Mouse (Mus musculus) midbrain, postnatal 0 days (tissue): ENCODE data around the gene Akap17b. TPM values are rescaled to one million over a fixed set of nuclear protein-coding genes. Genes with fewer than 3 reads are reported as not detected.
A peak's percentile ranks its signal among the peaks of the same experiment; 100 is the strongest.

ENCODE experiments used
- ATAC-seq: fragments of 200-750 bp; cut with Nextera tagmentation; 2 replicates; pipeline ENCODE4 v1.8.0; 2017; ENCODE audit warnings: moderate number of reproducible peaks, mild to moderate bottlenecking, moderate TSS enrichment, moderate library complexity; ENCODE audit not compliant: low FRiP score
- DNase-seq: peaks from one replicate; pipeline ENCODE4 v3.0.0-alpha.2; 2015; ENCODE audit warnings: low spot score
- H3K27ac ChIP-seq: fragments of 300-500 bp; sonication (generic); 2 replicates; pipeline ENCODE4 v1.5.1; 2014; ENCODE audit warnings: low read depth, mild to moderate bottlenecking, low read length, mixed read lengths
- H3K27me3 ChIP-seq: fragments of 300-500 bp; sonication (generic); 2 replicates; pipeline ENCODE4 v1.6.1; 2014; ENCODE audit warnings: low read length, control low read depth, mixed read lengths; ENCODE audit not compliant: insufficient read depth
- H3K36me3 ChIP-seq: fragments of 300-500 bp; sonication (generic); 2 replicates; pipeline ENCODE4 v1.6.1; 2014; ENCODE audit warnings: low read length, control low read depth, mixed read lengths; ENCODE audit not compliant: insufficient read depth
- H3K4me1 ChIP-seq: fragments of 300-500 bp; sonication (generic); 2 replicates; pipeline ENCODE4 v1.6.1; 2014; ENCODE audit warnings: mild to moderate bottlenecking, control low read depth, antibody characterized with exemption, low read length, mixed read lengths; ENCODE audit not compliant: insufficient read depth
- H3K4me2 ChIP-seq: fragments of 300-500 bp; sonication (generic); 2 replicates; pipeline ENCODE4 v1.6.1; 2014; ENCODE audit warnings: low read depth, mild to moderate bottlenecking, low read length, mixed read lengths; ENCODE audit not compliant: poor library complexity, severe bottlenecking
- H3K4me3 ChIP-seq: fragments of 300-500 bp; sonication (generic); 2 replicates; pipeline ENCODE4 v1.5.1; 2014; ENCODE audit warnings: low read depth, mild to moderate bottlenecking, low read length, moderate library complexity
- H3K9ac ChIP-seq: fragments of 300-500 bp; sonication (generic); replicated peaks from 2 replicates; pipeline ENCODE4 v1.6.1; 2014; ENCODE audit warnings: mild to moderate bottlenecking, low read length, moderate library complexity, mixed read lengths; ENCODE audit not compliant: poor library complexity, severe bottlenecking
- H3K9me3 ChIP-seq: fragments of 300-500 bp; sonication (generic); 2 replicates; pipeline ENCODE4 v1.6.1; 2016; ENCODE audit warnings: low read length, control low read depth
- CTCF ChIP-seq: IDR thresholded peaks from 2 replicates; pipeline ENCODE4 v1.5.1; 2016; ENCODE audit warnings: antibody characterized with exemption, mild to moderate bottlenecking
- WGBS: fragments of 180-500 bp; shearing (Covaris S2); extraction: QIAGEN DNeasy Blood & Tissue Kit; methylation state at CpG from one replicate; pipeline ENCODE4 v1.1.7; 2014; 5-methylcytosine and 5-hydroxymethylcytosine counted together
- polyA plus RNA-seq: library from polyadenylated mRNA; unstranded; fragments of >200 nt; fragmentation: Nextera tagmentation; extraction: Ambion mirVana; gene quantifications from 2 replicates; pipeline ENCODE4 v1.2.1, GENCODE M21; 2015
- total RNA-seq: library from RNA; depleted of rRNA; stranded (reverse); fragments of >200 nt; gene quantifications from 2 replicates; pipeline ENCODE4 v1.2.3, GENCODE M21; 2014

Gene Akap17b
- total and polyA plus RNA-seq, 2 experiments from 2014 or later: 5.3 to 9.8 TPM

GRCm38 (mm10) chrX:36591539-36591938, 53.7 kb downstream of the Akap17b start:
- H3K27me3 ChIP-seq: no peaks in the 10 kb centered on the region
- no peak for TF ChIP-seq CTCF
- ATAC-seq: no peak
- H3K4me2 ChIP-seq: no peak overlapping the region
- no peaks in the 10 kb centered on the region for H3K36me3 ChIP-seq
- H3K4me3 ChIP-seq: no peak overlapping the region
- WGBS: 86% methylated on average over 4 of the region's 4 CpGs
- H3K9ac ChIP-seq: no peak overlapping the region
- no peak overlapping the region for H3K27ac ChIP-seq
- no peaks in the 10 kb centered on the region for H3K9me3 ChIP-seq
- no peaks in the 10 kb centered on the region for H3K4me1 ChIP-seq
- no peak for DNase-seq

DNA sequence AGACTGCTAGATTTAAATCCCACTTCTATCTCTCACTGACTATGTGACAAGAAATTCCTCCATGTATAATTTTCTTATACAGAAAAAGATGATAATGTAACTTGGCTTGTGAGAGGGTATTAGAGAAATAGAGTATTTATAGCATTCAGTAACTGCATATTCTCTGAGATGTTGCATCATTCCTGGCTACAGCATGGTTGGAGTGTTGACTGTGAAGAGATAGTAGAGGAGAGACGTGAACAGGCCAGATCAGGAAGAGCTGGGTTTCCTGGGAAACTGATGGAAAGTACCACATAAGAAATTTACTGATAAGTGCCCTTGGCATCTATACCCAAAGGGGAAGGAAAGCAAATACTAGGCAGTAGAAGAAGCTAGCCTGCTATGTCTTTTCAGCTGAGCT, 54.1 kb downstream of the Akap17b start:
- no peaks in the 10 kb centered on the region for H3K36me3 ChIP-seq
- DNase-seq (no peak), ATAC-seq (no peak)
- H3K9ac ChIP-seq: no peak overlapping the region
- no peaks in the 10 kb centered on the region for H3K4me1 ChIP-seq
- WGBS: 62% methylated on average over 1 of the region's 1 CpGs
- H3K4me2 ChIP-seq: no peak overlapping the region
- H3K4me3 ChIP-seq: no peak overlapping the region
- no peaks in the 10 kb centered on the region for H3K9me3 ChIP-seq
- no peak for TF ChIP-seq CTCF
- H3K27ac ChIP-seq: no peak overlapping the region
- H3K27me3 ChIP-seq: no peaks in the 10 kb centered on the region

DNA sequence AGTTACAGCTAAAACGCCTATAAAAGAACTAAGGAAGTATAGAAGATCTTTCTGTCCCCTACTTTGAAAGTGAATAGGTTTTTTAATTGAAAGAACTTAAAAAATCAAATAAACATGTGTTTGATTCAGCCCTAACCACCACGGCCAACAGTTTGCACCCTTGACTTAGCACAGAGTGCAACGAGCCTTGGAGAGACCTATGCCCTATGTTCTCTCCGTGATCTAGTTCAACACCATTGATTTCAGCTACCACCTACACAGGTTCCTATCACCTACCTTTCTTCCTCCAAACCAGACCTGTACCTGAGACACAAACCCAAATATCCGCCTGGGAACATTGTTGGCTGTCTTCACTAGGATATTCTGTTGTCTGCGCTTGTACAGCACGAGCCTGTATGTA, 54.9 kb downstream of the Akap17b start:
- WGBS: 87% methylated on average over 7 of the region's 7 CpGs
- ATAC-seq: no peak

DNA sequence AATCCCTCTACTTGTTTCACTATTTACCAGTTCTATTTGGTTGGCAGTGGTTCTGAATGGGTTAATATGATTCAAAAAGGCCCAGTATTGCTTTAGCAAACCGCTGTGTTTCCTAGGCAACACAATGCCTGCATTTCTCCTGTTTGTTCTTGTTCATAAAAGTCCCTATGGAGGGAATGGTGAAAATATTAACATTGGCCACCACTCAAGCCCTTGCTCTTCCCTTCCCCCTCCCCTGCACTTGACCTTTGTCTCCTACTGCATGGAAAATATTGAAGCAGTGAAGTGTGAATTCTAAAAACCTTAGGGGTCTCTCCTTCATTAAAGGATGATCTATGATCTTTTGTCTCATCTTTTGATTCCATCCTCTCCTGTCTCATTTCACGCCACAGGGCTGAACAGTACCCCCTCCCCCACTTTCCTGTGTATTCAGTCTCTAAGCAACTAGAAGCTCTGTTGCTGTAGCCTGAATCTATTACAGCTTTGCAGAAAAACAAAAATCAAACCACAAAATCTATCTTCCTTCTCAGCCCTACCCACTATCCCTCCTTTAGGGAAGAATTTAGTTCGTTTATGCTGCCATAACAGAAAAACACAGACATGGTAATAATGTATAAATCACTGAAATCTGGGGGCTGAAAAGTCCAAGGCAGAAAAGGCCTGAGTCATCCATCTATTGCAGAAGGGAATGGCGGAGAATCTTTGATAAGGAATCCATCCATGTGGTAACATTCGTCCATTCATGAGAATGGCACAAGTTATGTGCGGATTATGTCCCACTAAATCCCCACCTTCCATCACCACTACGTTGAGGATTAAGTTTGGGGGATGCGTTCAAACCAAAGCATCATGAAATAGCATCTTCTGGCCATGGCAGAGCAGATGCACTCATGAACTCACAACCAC, 57.6 kb downstream of the Akap17b start:
- no peaks in the 10 kb centered on the region for H3K4me1 ChIP-seq
- 42% methylated on average over 8 of the region's 8 CpGs for WGBS
- H3K9ac ChIP-seq: no peak overlapping the region
- no peak overlapping the region for H3K4me2 ChIP-seq
- ATAC-seq (peak; percentile 91), DNase-seq (peak; percentile 81)
- H3K4me3 ChIP-seq: no peak overlapping the region
- no peaks in the 10 kb centered on the region for H3K36me3 ChIP-seq
- no peak for TF ChIP-seq CTCF
- no peaks in the 10 kb centered on the region for H3K9me3 ChIP-seq
- H3K27me3 ChIP-seq: no peaks in the 10 kb centered on the region
- H3K27ac ChIP-seq: peak overlapping the region; percentile 76

More for the DNA sequence above, 54.9 kb downstream of the Akap17b start:
- no peak for TF ChIP-seq CTCF
- no peaks in the 10 kb centered on the region for H3K4me1 ChIP-seq
- H3K4me2 ChIP-seq: no peak overlapping the region
- H3K27ac ChIP-seq: no peak overlapping the region
- H3K9me3 ChIP-seq: no peaks in the 10 kb centered on the region
- H3K9ac ChIP-seq: no peak overlapping the region
- H3K36me3 ChIP-seq: no peaks in the 10 kb centered on the region
- H3K4me3 ChIP-seq: no peak overlapping the region
- DNase-seq: no peak
- H3K27me3 ChIP-seq: no peaks in the 10 kb centered on the region

- no peak for TF ChIP-seq CTCF
- Histone ChIP-seq H3K36me3 (no peaks in the 10 kb centered on the region), H3K4me3 (no peak overlapping the region), H3K4me2 (no peak overlapping the region), H3K4me1 (no peaks in the 10 kb centered on the region), H3K27ac (peak overlapping the region; percentile 76), H3K9me3 (no peaks in the 10 kb centered on the region), H3K27me3 (no peaks in the 10 kb centered on the region), H3K9ac (no peak overlapping the region)
- 13% methylated on average over 1 of the region's 1 CpGs for WGBS
- DNase-seq (no peak), ATAC-seq (peak; percentile 55; the same call in 1 of the 2 replicates)
Observed at GRCm38 (mm10) chrX:36586629-36587303, 58.4 kb downstream of the Akap17b start.

DNA sequence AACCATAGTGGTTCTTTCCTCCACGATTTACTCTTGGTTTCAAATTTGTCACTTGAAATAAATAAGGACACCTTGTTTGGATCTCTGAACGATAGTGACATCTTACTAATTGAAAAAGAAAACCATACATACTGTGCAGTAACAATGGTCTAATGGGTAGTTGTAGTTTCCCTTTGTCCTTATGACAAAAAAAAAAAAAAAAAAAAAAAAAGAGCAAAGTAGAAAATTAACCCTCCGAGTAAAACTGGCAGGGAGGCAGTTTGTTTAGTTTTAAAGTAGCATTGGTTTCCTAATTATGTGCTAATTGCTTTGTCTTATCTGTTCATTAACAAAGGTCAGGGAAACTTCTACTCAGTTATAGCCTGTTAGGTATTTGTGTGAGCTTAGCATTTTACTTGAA, 83.1 kb downstream of the Akap17b start:
- H3K4me1 ChIP-seq: no peaks in the 10 kb centered on the region
- no peak overlapping the region for H3K4me3 ChIP-seq
- no peaks in the 10 kb centered on the region for H3K36me3 ChIP-seq
- TF ChIP-seq CTCF: no peak
- no peak overlapping the region for H3K9ac ChIP-seq
- H3K4me2 ChIP-seq: no peak overlapping the region
- no peaks in the 10 kb centered on the region for H3K27me3 ChIP-seq
- no peaks in the 10 kb centered on the region for H3K9me3 ChIP-seq
- no peak overlapping the region for H3K27ac ChIP-seq
- ATAC-seq (no peak), DNase-seq (no peak)
- WGBS: 45% methylated on average over 3 of the region's 3 CpGs
